8 mouse cellular contexts compared by ENCODE assay signal in genomic region chr10:121770624-121771577, GRCm38 (mm10). TPM values are rescaled to one million over a fixed set of nuclear protein-coding genes. Genes with fewer than 3 reads are reported as not detected.
A peak's percentile ranks its signal among the peaks of the same experiment; 100 is the strongest.
DNase-seq lines count a peak whose midpoint lies in the region; ATAC-seq and TF ChIP-seq lines count a peak whose summit lies in the region.

No protein-coding gene starts in this region.

- H3K4me1 ChIP-seq in forebrain, postnatal 0 days (ENCODE audit: insufficient read depth): peaks cover under 1% of the 10 kb centered on the region; the same call in 1 of the 2 replicates
- H3K4me1 ChIP-seq in kidney, embryonic 15.5 days: peaks cover 5% of the 10 kb centered on the region; the same call in 1 of the 2 replicates

- H3K27me3 ChIP-seq in forebrain, postnatal 0 days (ENCODE audit: insufficient read depth, low read length): no peaks in the 10 kb centered on the region
- no peaks in the 10 kb centered on the region for H3K27me3 ChIP-seq in kidney, embryonic 15.5 days

- no peak overlapping the region for H3K9ac ChIP-seq in forebrain, postnatal 0 days
- H3K9ac ChIP-seq in kidney, embryonic 15.5 days: no peak overlapping the region

- peak; percentile 72 for TF ChIP-seq CTCF in gastrocnemius, adult 2 months (IDR thresholded peaks at IDR 0.05)
- TF ChIP-seq CTCF in forebrain, postnatal 0 days (IDR thresholded peaks at IDR 0.05; ENCODE audit: low read depth): peak; percentile 47

- peak overlapping the region; percentile 47 for H3K4me3 ChIP-seq in gastrocnemius, adult 2 months
- H3K4me3 ChIP-seq in forebrain, postnatal 0 days (ENCODE audit: low read depth, low read length): no peak overlapping the region
- H3K4me3 ChIP-seq in kidney, embryonic 15.5 days (replicated peaks): peak overlapping the region; percentile 20; the same call in 1 of the 2 replicates

- no peaks in the 10 kb centered on the region for H3K9me3 ChIP-seq in forebrain, postnatal 0 days (ENCODE audit: low read length)
- no peaks in the 10 kb centered on the region for H3K9me3 ChIP-seq in kidney, embryonic 15.5 days (replicated peaks)

- H3K27ac ChIP-seq in gastrocnemius, adult 2 months: no peak overlapping the region
- H3K27ac ChIP-seq in forebrain, postnatal 0 days (ENCODE audit: low read depth, low read length): no peak overlapping the region
- H3K27ac ChIP-seq in kidney, embryonic 15.5 days: no peak overlapping the region

- intact Hi-C loops in gastrocnemius, adult 2 months (cut with DNase I): loop anchor here (2.0 kb wide), 1 partner anchor 282 kb away; no protein-coding TSS in a partner anchor
- intact Hi-C loops in gastrocnemius, postnatal 14 days (cut with DNase I; ENCODE audit: low total_unique reads): no loop called here

- no peak for ATAC-seq in forebrain, postnatal 0 days
- peak; percentile 56; the same call in 1 of the 2 replicates for ATAC-seq in kidney, embryonic 15.5 days (replicated peaks; ENCODE audit: low FRiP score)

- no peak overlapping the region; the same call in 1 of the 2 replicates for H3K4me2 ChIP-seq in forebrain, postnatal 0 days (ENCODE audit: low read depth)
- H3K4me2 ChIP-seq in kidney, embryonic 15.5 days: peak overlapping the region; percentile 49

- H3K36me3 ChIP-seq in forebrain, postnatal 0 days (ENCODE audit: insufficient read depth): no peaks in the 10 kb centered on the region
- H3K36me3 ChIP-seq in kidney, embryonic 15.5 days: no peaks in the 10 kb centered on the region

- peak; percentile 40 for DNase-seq in gastrocnemius, adult 2 months
- no peak for DNase-seq in gastrocnemius, postnatal 14 days
- peak; percentile 52 for DNase-seq in adrenal gland, postnatal 10 days
- no peak for DNase-seq in forebrain, postnatal 0 days
- DNase-seq in lung, postnatal 36 days: peak; percentile 53
- peak; percentile 4 to 20 for DNase-seq in urinary bladder, postnatal 36 days (ENCODE audit: low spot score in 2 of 2)
- no peak for DNase-seq in testis, postnatal 14 days (ENCODE audit: low spot score)

- 45% methylated on average over 20 of the region's 20 CpGs for WGBS in forebrain, postnatal 0 days
- WGBS in kidney, embryonic 15.5 days: 52% methylated on average over 20 of the region's 20 CpGs

RNA-seq across cellular contexts. Expression of gene BC048403, which starts 31.2 kb away (rescaled TPM):
- 1 to 10 TPM; 1.5 to 2.0 TPM for total RNA-seq in gastrocnemius, adult 2 months (2021)
- 1 to 10 TPM; 1.4 to 2.0 TPM for total RNA-seq in gastrocnemius, postnatal 14 days (2021)
- total RNA-seq in adrenal gland, postnatal 10 days (2021): 1 to 10 TPM; 7.0 to 7.6 TPM
- total RNA-seq in forebrain, postnatal 0 days (2014; rRNA removed): 1.2 and 4.0 TPM in 2 replicates
- 1.7 and 2.3 TPM in 2 replicates for polyA plus RNA-seq in forebrain, postnatal 0 days (2015; fragmentation: Nextera tagmentation; extraction: Ambion mirVana)
- 3.0 and 3.4 TPM in 2 replicates for polyA plus RNA-seq in kidney, embryonic 15.5 days (2015; fragmentation: Nextera tagmentation; extraction: Ambion mirVana)

Comparison
In these comparisons a context has a peak if more than half of its experiments do, and no peak if none do; other contexts are left out.
1. DNase-seq: peak in gastrocnemius, adult 2 months (single experiment), adrenal gland, postnatal 10 days (single experiment), lung, postnatal 36 days (single experiment) and urinary bladder, postnatal 36 days (2 of 2); none in gastrocnemius, postnatal 14 days (single experiment), forebrain, postnatal 0 days (single experiment) and testis, postnatal 14 days (single experiment).